Mouse (Mus musculus) liver, adult 2 months (tissue): ENCODE measurements around the gene Dcaf10. TPM values are rescaled to one million over a fixed set of nuclear protein-coding genes. Genes with fewer than 3 reads are reported as not detected.
A peak's percentile ranks its signal among the peaks of the same experiment; 100 is the strongest.

Source experiments
- DNase-seq: peaks from one replicate; pipeline ENCODE4 v3.0.0-alpha.2; 2011; ENCODE audit warnings: low read depth, low spot score; ENCODE audit errors: extremely low read depth
- H3K27ac ChIP-seq: fragments of 200-500 bp; replicated peaks from 2 replicates; pipeline ENCODE4 v1.5.1; 2012; ENCODE audit warnings: low read depth, mild to moderate bottlenecking, control low read depth, inconsistent platforms, low read length; ENCODE audit not compliant: insufficient read depth
- H3K27me3 ChIP-seq: fragments of 200-500 bp; 2 replicates; pipeline ENCODE4 v1.6.1; 2012; ENCODE audit warnings: mild to moderate bottlenecking, moderate library complexity, low read length, inconsistent platforms; ENCODE audit not compliant: control insufficient read depth, insufficient read depth
- H3K36me3 ChIP-seq: fragments of 200-500 bp; 2 replicates; pipeline ENCODE4 v1.6.1; 2012; ENCODE audit warnings: low read length, inconsistent platforms; ENCODE audit not compliant: control insufficient read depth, insufficient read depth
- H3K4me1 ChIP-seq: fragments of 200-500 bp; 2 replicates; pipeline ENCODE4 v1.6.1; 2011; ENCODE audit warnings: low read length; ENCODE audit not compliant: control insufficient read depth, insufficient read depth
- H3K4me3 ChIP-seq: fragments of 200-500 bp; 2 replicates; pipeline ENCODE4 v1.5.1; 2011; ENCODE audit warnings: low read depth, mild to moderate bottlenecking, control low read depth, low read length, moderate library complexity; ENCODE audit not compliant: insufficient read depth
- H3K79me2 ChIP-seq: fragments of 200-500 bp; 2 replicates; pipeline ENCODE4 v1.6.1; 2012; ENCODE audit warnings: inconsistent platforms, mild to moderate bottlenecking, low read length, moderate library complexity; ENCODE audit not compliant: control insufficient read depth, insufficient read depth
- H3K9ac ChIP-seq: fragments of 200-500 bp; 2 replicates; pipeline ENCODE4 v1.6.1; 2012; ENCODE audit warnings: low read depth, mild to moderate bottlenecking, control low read depth, inconsistent platforms, low read length
- CTCF ChIP-seq: fragments of 200-500 bp; IDR thresholded peaks from 2 replicates; pipeline ENCODE4 v1.5.1; 2011; ENCODE audit warnings: low read depth, low read length, control low read depth
- POLR2A ChIP-seq: fragments of 200-500 bp; IDR thresholded peaks from 2 replicates; pipeline ENCODE4 v1.6.1; 2011; ENCODE audit warnings: low read length, control low read depth; ENCODE audit not compliant: insufficient read depth; ENCODE audit errors: extremely low read depth
- WGBS: fragments of 180-500 bp; shearing (Covaris S2); methylation state at CpG from one replicate; pipeline ENCODE4 v1.1.7; 2018; 5-methylcytosine and 5-hydroxymethylcytosine counted together
- polyA plus RNA-seq: library from polyadenylated mRNA; depleted of rRNA; stranded (reverse); fragments of >200 nt; gene quantifications from 2 replicates; pipeline ENCODE4 v1.2.3, GENCODE M21; 2012
- total RNA-seq: library from RNA; depleted of rRNA; stranded (reverse); fragments of >200 nt; gene quantifications from 2 replicates; pipeline ENCODE4 v1.2.3, GENCODE M21; 2014

Dcaf10 gene
- total and polyA plus RNA-seq, 2 experiments, result 8.5 to 12.9 TPM

DNA sequence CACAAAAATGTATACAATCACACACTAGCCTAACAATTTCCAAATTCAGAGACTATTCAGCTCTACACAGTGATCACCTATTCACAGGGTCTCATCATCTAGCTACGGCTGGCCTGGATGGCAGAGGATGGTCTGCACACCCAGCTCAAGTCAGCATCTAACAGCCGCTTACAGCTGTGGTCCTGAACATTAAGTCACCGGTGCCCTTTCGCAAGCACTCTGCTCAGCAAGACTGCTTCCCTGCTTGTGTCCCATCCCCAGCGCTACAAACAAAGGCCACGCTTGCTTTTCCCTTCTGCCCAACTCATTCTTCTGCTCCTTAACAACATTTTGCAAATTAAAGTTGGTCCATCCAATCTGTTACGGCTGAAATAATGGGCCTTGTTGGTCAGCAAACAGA is 64.5 kb downstream of the Dcaf10 start:
- Histone ChIP-seq H3K36me3 (peaks cover 22% of the 10 kb centered on the region; the same call in 1 of the 2 replicates), H3K4me3 (peak overlapping the region; percentile 92), H3K79me2 (peaks cover 25% of the 10 kb centered on the region; the same call in 1 of the 2 replicates), H3K9ac (peak overlapping the region; percentile 75), H3K4me1 (peaks cover 25% of the 10 kb centered on the region), H3K27me3 (no peaks in the 10 kb centered on the region), H3K27ac (peak overlapping the region; percentile 14; the same call in 1 of the 2 replicates)
- peak; percentile 59 for DNase-seq
- 44% methylated on average over 7 of the region's 7 CpGs for WGBS
- TF ChIP-seq CTCF, result no peak
- no peak for TF ChIP-seq POLR2A

DNA sequence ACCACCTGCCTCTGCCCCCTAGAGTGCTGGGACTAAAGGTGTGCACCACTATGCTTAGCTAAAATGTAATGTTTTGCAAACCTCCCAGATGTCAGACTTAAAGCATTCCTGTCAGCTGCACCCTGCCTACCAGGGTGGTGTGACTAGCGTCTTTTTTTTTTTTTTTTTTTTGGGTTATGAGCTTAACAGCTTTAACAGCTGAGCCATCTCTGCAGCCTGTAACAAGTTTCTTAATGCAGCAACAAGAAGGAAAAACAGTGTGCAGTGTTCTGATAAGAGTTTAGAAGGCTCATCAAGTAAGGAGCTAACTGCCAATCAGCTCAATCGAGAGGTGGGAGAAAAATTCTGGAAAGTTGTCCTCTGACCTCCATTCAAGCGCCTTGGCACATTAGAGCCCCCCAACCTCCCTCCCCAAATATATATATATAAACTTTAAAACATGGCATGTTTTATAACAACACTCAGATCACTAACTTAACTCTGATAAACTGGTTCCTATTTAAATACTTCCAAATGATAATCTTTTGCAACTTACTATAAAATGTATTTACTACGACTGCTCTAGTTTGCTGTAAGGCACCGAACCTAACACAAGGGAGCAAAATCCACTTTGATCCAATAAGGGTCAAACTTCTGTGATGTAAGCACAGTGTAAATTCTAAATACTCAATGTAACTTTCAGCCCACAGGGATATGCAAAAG is 65.3 kb downstream of the Dcaf10 start:
- Histone ChIP-seq H3K79me2 (peaks cover 25% of the 10 kb centered on the region; the same call in 1 of the 2 replicates), H3K27ac (peak overlapping the region; percentile 95), H3K27me3 (no peaks in the 10 kb centered on the region), H3K36me3 (peaks cover 19% of the 10 kb centered on the region; the same call in 1 of the 2 replicates), H3K9ac (peak overlapping the region; percentile 99), H3K4me3 (peak overlapping the region; percentile 92), H3K4me1 (peaks cover 29% of the 10 kb centered on the region)
- peak; percentile 47 for DNase-seq
- 13% methylated on average over 5 of the region's 5 CpGs for WGBS
- TF ChIP-seq POLR2A (no peak), CTCF (no peak)

DNA sequence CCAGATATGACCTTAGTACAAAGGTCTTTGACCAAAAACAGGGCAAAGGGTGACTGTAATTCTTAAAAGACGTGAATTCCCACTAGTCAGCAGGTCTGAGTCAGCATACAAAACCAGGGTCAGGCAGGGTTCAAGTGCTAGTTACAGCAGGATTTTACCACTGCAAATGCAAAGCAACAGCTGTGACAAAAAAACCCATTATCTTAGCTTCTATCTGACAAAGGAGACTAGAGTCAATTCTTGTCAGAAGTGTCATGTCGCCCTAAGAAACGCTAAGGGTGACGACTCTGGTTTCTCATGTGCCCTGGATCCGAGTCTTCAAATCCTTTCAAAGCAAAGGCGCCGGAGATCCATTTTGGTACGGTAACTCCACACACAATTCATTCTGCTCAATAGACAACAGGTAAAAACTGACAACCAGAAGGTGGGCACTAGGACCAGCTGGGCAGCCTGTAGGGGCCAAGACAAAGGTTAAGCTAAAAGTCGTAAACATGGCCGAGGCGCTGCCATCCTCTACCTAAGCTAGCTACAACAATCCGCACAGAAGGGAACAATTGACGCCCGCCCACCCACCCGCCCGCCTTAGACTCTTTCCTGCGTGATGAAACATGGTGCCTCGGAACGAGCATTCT is 65.9 kb downstream of the Dcaf10 start:
- Histone ChIP-seq H3K4me1 (peaks cover 31% of the 10 kb centered on the region), H3K36me3 (peaks cover 16% of the 10 kb centered on the region; the same call in 1 of the 2 replicates), H3K9ac (peak overlapping the region; percentile 99), H3K27ac (peak overlapping the region; percentile 95), H3K27me3 (no peaks in the 10 kb centered on the region), H3K4me3 (peak overlapping the region; percentile 92), H3K79me2 (peaks cover 19% of the 10 kb centered on the region; the same call in 1 of the 2 replicates)
- under 1% methylated on average over 19 of the region's 19 CpGs for whole genome bisulfite sequencing
- DNase-seq, result peak; percentile 94
- TF ChIP-seq POLR2A (no peak), CTCF (no peak)

DNA sequence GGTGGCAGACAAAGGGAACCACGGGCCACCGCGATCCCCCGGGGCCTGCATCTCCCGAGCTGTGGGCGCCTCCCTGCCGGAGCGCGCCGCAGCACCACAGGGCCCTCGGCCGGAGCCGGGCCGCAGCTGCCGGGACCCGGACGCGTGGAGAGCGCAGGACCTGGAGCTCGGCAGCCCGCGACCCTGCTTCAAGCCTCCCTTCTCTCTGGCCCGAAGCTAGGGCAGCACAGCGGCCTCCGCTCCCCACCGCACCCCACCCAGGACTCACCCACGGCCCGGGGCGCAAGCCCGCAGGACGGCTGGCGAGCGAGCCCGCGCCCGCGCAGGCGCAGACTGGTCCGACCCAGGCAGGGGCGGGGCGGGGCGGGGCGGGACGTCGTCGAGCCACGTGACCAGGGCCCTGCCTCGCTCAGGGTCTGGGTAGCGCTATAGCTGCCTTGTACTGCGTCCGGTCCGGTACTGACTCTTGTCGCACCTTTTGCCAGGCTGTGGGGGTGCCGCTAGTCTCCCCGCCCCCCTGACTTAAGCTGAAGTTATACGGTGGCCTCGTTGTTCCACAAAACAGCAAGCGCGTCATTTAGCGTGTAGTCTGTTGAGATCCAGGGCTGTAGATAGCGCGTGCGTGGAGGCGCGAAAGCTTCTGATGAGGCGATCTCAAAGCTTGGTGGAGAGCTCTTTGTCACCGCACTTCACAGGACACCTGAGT is 66.7 kb downstream of the Dcaf10 start, which contains the start of gene Slc25a51:
Slc25a51 (minus strand) TSS at position 340 of the 706 bp plus-strand sequence.
- peak within 1 kb of the TSS; percentile 95 for H3K27ac ChIP-seq
- H3K36me3 ChIP-seq, result peaks cover 9% of the 10 kb centered on the region; the same call in 1 of the 2 replicates
- H3K4me1 ChIP-seq, result peaks cover 32% of the 10 kb centered on the region
- DNase-seq, result peak; percentile 90
- H3K4me3 ChIP-seq, result peak within 1 kb of the TSS; percentile 92
- H3K79me2 ChIP-seq, result peaks cover 15% of the 10 kb centered on the region; the same call in 1 of the 2 replicates
- peak within 1 kb of the TSS; percentile 99 for H3K9ac ChIP-seq
- WGBS, result under 1% methylated on average over 66 of the region's 67 CpGs
- H3K27me3 ChIP-seq, result no peaks in the 10 kb centered on the region
- TF ChIP-seq POLR2A (peak; percentile 93), CTCF (no peak)

DNA sequence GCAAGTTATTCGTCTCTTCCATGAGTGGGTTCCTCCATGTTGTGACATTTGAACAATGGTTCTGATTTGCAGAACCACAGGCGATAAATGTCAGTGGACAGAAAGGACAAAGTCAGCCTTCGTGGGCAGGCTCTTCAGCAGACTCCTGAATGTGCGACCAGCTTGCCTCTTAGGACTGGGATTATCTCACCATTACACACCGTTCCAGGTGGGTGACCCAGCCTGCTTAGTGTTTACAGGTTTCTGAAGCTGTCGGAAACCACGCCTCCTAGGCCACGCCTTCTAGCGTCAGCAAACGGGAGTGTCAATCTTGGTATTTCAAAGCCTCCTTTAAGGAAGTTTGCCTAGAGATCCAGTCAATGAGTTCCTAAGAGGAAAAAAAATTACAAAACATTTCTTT is 67.4 kb downstream of the Dcaf10 start:
- TF ChIP-seq POLR2A (no peak), CTCF (no peak)
- DNase-seq, result peak; percentile 93
- Histone ChIP-seq H3K27me3 (no peaks in the 10 kb centered on the region), H3K4me1 (peaks cover 32% of the 10 kb centered on the region), H3K36me3 (peaks cover 4% of the 10 kb centered on the region; the same call in 1 of the 2 replicates), H3K4me3 (peak overlapping the region; percentile 92), H3K27ac (peak overlapping the region; percentile 93), H3K79me2 (peaks cover 10% of the 10 kb centered on the region; the same call in 1 of the 2 replicates), H3K9ac (peak overlapping the region; percentile 57)
- 2% methylated on average over 10 of the region's 10 CpGs for WGBS
